Mouse (Mus musculus): ENCODE measurements at regions not wholly inside any gene's neighbourhood (a gene's known extent, or its start where the extent isn't known, plus 50 kb on each side); places are given as distances from the start of the nearest gene placed in this dataset.

GRCm38 (mm10) chr13:59888038-59889016 lies 65.4 kb upstream of the Tut7 start:
- H3K9me3 ChIP-seq (replicated peaks; ENCODE audit: control insufficient read depth, low read length) = no peaks in the 10 kb centered on the region; the same call in 1 of the 2 replicates
- ATAC-seq (no peak), DNase-seq (ENCODE audit: low spot score) (no peak)
- no peaks in the 10 kb centered on the region for H3K27me3 ChIP-seq (replicated peaks; ENCODE audit: control insufficient read depth, insufficient read depth, low read length)
- H3K36me3 ChIP-seq (ENCODE audit: control insufficient read depth, insufficient read depth, low read length) = no peaks in the 10 kb centered on the region
- H3K4me3 ChIP-seq (ENCODE audit: low read depth, low read length) = no peak overlapping the region
- H3K4me2 ChIP-seq (ENCODE audit: low read length) = no peak overlapping the region
- no peak overlapping the region for H3K9ac ChIP-seq (ENCODE audit: low read length)
- H3K4me1 ChIP-seq (ENCODE audit: control insufficient read depth, insufficient read depth, low read length) = peaks cover 3% of the 10 kb centered on the region; the same call in 1 of the 2 replicates
- no peak overlapping the region for H3K27ac ChIP-seq (ENCODE audit: low read depth, low read length)

GRCm38 (mm10) chr13:59887306-59887705 lies 64.4 kb upstream of the Tut7 start:
- H3K36me3 ChIP-seq (ENCODE audit: control insufficient read depth, insufficient read depth, low read length) = no peaks in the 10 kb centered on the region
- peaks cover 3% of the 10 kb centered on the region; the same call in 1 of the 2 replicates for H3K4me1 ChIP-seq (ENCODE audit: control insufficient read depth, insufficient read depth, low read length)
- no peak overlapping the region for H3K27ac ChIP-seq (ENCODE audit: low read depth, low read length)
- WGBS = 81% methylated on average over 4 of the region's 4 CpGs
- ATAC-seq (no peak), DNase-seq (ENCODE audit: low spot score) (no peak)
- no peak overlapping the region for H3K9ac ChIP-seq (ENCODE audit: low read length)
- no peaks in the 10 kb centered on the region for H3K27me3 ChIP-seq (replicated peaks; ENCODE audit: control insufficient read depth, insufficient read depth, low read length)
- H3K9me3 ChIP-seq (replicated peaks; ENCODE audit: control insufficient read depth, low read length) = no peaks in the 10 kb centered on the region; the same call in 1 of the 2 replicates
- H3K4me2 ChIP-seq (ENCODE audit: low read length) = no peak overlapping the region
- H3K4me3 ChIP-seq (ENCODE audit: low read depth, low read length) = no peak overlapping the region

DNA sequence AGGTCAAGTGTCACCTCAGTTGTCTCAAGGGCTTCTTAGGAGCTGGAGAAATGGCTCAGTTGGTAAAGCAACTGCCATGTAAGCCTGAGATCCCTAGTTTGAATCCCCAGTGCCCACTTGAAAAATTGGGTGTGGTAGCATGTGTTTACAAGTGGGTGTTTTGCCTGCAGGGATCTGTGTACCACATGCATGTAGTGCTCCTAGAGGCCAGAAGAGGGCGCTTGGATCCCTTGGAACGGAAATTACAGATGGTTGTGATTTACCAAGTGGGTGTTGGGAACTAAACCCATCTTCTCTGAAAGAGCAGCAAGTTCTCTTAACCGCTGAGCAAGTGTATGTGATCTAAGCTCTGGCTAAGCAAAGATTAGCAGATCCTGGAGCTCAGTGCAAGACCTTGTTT lies 63.6 kb upstream of the Tut7 start:
- peaks cover 3% of the 10 kb centered on the region; the same call in 1 of the 2 replicates for H3K4me1 ChIP-seq (ENCODE audit: control insufficient read depth, insufficient read depth, low read length)
- H3K4me2 ChIP-seq (ENCODE audit: low read length) = no peak overlapping the region
- WGBS = 55% methylated on average over 3 of the region's 3 CpGs
- no peaks in the 10 kb centered on the region for H3K27me3 ChIP-seq (replicated peaks; ENCODE audit: control insufficient read depth, insufficient read depth, low read length)
- no peak for ATAC-seq
- no peaks in the 10 kb centered on the region for H3K36me3 ChIP-seq (ENCODE audit: control insufficient read depth, insufficient read depth, low read length)
- H3K27ac ChIP-seq (ENCODE audit: low read depth, low read length) = no peak overlapping the region
- no peak overlapping the region for H3K4me3 ChIP-seq (ENCODE audit: low read depth, low read length)
- H3K9me3 ChIP-seq (replicated peaks; ENCODE audit: control insufficient read depth, low read length) = no peaks in the 10 kb centered on the region; the same call in 1 of the 2 replicates
- no peak for DNase-seq (ENCODE audit: low spot score)
- no peak overlapping the region for H3K9ac ChIP-seq (ENCODE audit: low read length)

DNA sequence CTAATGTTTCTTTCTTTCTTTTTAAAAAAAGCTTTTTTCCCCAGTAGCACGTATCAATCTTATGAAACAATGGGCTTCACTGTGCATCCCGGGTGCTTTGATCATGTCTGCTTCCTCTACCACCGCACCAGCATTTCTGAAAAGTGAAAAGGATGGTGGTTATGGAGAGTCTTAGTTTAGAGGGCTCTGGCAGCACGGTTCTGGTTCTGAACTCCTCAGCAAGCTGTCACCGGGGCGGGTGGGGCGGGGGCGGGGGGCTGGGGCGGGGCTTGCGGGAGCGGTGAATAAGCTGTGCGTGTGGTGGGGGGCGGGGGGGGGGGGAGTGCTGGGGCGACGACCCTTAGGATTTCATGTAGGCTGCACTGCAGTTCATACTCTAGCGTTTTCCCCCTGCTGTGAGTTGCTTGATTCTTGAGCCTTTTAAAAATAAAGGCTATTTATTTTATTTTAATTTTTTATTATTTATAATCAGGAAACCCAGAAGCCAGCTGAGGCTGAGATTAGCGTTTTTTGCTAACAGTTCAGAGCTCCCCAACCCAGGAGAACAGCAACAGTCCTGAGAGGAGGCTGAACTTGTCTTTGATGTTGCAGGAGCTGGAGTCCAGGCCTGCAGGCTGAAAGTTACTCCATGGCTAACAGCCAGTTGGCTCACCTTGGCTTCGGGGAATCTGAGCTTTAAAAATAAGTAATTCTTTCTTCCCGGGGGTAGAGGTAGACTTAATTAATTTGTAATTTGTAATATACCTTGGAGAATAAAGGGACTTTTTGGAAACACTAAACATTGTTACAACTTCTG lies 59.2 kb upstream of the Tut7 start:
- 18% methylated on average over 16 of the region's 19 CpGs for WGBS
- ATAC-seq (peak; percentile 34; the same call in 1 of the 2 replicates), DNase-seq (ENCODE audit: low spot score) (no peak)
- Histone ChIP-seq H3K36me3 (ENCODE audit: control insufficient read depth, insufficient read depth, low read length) (no peaks in the 10 kb centered on the region), H3K27me3 (replicated peaks; ENCODE audit: control insufficient read depth, insufficient read depth, low read length) (no peaks in the 10 kb centered on the region), H3K9me3 (replicated peaks; ENCODE audit: control insufficient read depth, low read length) (no peaks in the 10 kb centered on the region; the same call in 1 of the 2 replicates), H3K4me3 (ENCODE audit: low read depth, low read length) (no peak overlapping the region), H3K4me1 (ENCODE audit: control insufficient read depth, insufficient read depth, low read length) (no peaks in the 10 kb centered on the region), H3K4me2 (ENCODE audit: low read length) (peak overlapping the region; percentile 34; the same call in 1 of the 2 replicates), H3K9ac (ENCODE audit: low read length) (no peak overlapping the region), H3K27ac (ENCODE audit: low read depth, low read length) (no peak overlapping the region)

GRCm38 (mm10) chr13:59880055-59880454 lies 57.1 kb upstream of the Tut7 start:
- 83% methylated on average over 3 of the region's 3 CpGs for WGBS
- DNase-seq (ENCODE audit: low spot score) (no peak), ATAC-seq (no peak)
- H3K9ac ChIP-seq (ENCODE audit: low read length) = no peak overlapping the region
- H3K4me1 ChIP-seq (ENCODE audit: control insufficient read depth, insufficient read depth, low read length) = no peaks in the 10 kb centered on the region
- H3K27ac ChIP-seq (ENCODE audit: low read depth, low read length) = no peak overlapping the region
- no peaks in the 10 kb centered on the region for H3K36me3 ChIP-seq (ENCODE audit: control insufficient read depth, insufficient read depth, low read length)
- no peak overlapping the region for H3K4me3 ChIP-seq (ENCODE audit: low read depth, low read length)
- H3K9me3 ChIP-seq (replicated peaks; ENCODE audit: control insufficient read depth, low read length) = no peaks in the 10 kb centered on the region
- H3K4me2 ChIP-seq (ENCODE audit: low read length) = no peak overlapping the region
- no peaks in the 10 kb centered on the region for H3K27me3 ChIP-seq (replicated peaks; ENCODE audit: control insufficient read depth, insufficient read depth, low read length)

DNA sequence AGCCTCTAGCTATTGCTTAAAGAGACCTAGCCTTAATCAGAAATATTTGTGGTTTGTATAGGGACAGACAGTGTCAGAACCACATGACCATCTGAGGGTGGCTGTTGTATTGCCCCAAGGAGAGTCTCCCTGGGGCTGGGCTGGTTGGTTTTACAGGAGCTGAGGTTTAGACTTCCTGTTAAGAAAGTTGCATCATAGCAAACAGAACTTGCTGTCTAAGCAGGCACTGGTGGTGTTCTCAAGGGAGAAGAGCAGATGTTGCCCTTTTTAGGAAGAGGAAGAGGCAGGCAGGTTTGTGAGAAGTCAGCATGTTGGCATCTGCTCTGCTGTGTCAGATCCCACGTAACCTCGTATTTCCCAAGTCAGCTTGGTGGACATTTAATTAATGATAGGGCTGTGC lies 52.7 kb upstream of the Tut7 start:
- Histone ChIP-seq H3K9me3 (replicated peaks; ENCODE audit: control insufficient read depth, low read length) (no peaks in the 10 kb centered on the region), H3K4me2 (ENCODE audit: low read length) (no peak overlapping the region), H3K27ac (ENCODE audit: low read depth, low read length) (no peak overlapping the region), H3K4me3 (ENCODE audit: low read depth, low read length) (no peak overlapping the region), H3K9ac (ENCODE audit: low read length) (no peak overlapping the region), H3K27me3 (replicated peaks; ENCODE audit: control insufficient read depth, insufficient read depth, low read length) (no peaks in the 10 kb centered on the region), H3K36me3 (ENCODE audit: control insufficient read depth, insufficient read depth, low read length) (no peaks in the 10 kb centered on the region), H3K4me1 (ENCODE audit: control insufficient read depth, insufficient read depth, low read length) (no peaks in the 10 kb centered on the region)
- 74% methylated on average over 2 of the region's 2 CpGs for WGBS
- ATAC-seq (no peak), DNase-seq (ENCODE audit: low spot score) (no peak)

GRCm38 (mm10) chr13:59874137-59874931 lies 51.4 kb upstream of the Tut7 start:
- Histone ChIP-seq H3K4me3 (ENCODE audit: low read depth, low read length) (no peak overlapping the region), H3K4me2 (ENCODE audit: low read length) (no peak overlapping the region), H3K9ac (ENCODE audit: low read length) (no peak overlapping the region), H3K9me3 (replicated peaks; ENCODE audit: control insufficient read depth, low read length) (no peaks in the 10 kb centered on the region), H3K36me3 (ENCODE audit: control insufficient read depth, insufficient read depth, low read length) (no peaks in the 10 kb centered on the region), H3K27me3 (replicated peaks; ENCODE audit: control insufficient read depth, insufficient read depth, low read length) (no peaks in the 10 kb centered on the region), H3K27ac (ENCODE audit: low read depth, low read length) (no peak overlapping the region), H3K4me1 (ENCODE audit: control insufficient read depth, insufficient read depth, low read length) (no peaks in the 10 kb centered on the region)
- no peak for ATAC-seq
- 85% methylated on average over 7 of the region's 7 CpGs for WGBS
- no peak for DNase-seq (ENCODE audit: low spot score)
